Mouse (Mus musculus): ENCODE measurements around the gene Chit1. TPM values are rescaled to one million over a fixed set of nuclear protein-coding genes. Genes with fewer than 3 reads are reported as not detected.

Gene Chit1
- total and polyA plus RNA-seq, 3 experiments = not detected

GRCm38 (mm10) chr1:134152626-134153590 lies 41.9 kb downstream of the Chit1 start (continued):
- TF ChIP-seq POLR2A (IDR thresholded peaks at IDR 0.05; ENCODE audit: control insufficient read depth in 1 of 2, insufficient read depth in 1 of 2, low read depth in 1 of 2, low read length in 2 of 2, poor library complexity in 1 of 2) (no peak), RCOR1 (IDR thresholded peaks at IDR 0.05; ENCODE audit: low read depth, low read length) (peak; percentile 65)

DNA sequence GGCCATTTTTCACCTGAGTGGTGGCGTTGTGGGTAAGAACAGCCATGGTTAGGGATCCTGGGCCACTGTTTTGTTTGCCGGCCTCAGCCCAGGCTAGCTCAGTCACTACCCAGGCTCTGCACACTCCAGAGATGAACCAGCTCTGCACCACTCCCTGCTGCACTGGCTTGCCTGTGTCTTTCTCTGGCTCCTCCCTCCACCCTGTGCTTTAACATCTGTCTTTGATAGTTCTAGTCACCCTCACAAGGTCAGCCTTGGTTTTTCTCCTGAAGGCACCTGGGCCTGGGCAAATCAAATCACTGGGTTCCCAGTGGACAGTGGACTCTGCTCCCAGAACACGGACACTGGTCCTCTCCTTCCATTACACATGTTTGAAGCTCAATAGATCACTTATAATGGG lies 43.1 kb downstream of the Chit1 start:
- Histone ChIP-seq H3K9ac (ENCODE audit: control insufficient read depth, low read depth, low read length, poor library complexity, severe bottlenecking) (no peak overlapping the region), H3K27me3 (ENCODE audit: control insufficient read depth in 1 of 2, insufficient read depth in 2 of 2, low read length in 2 of 2) (no peaks in the 10 kb centered on the region; a peak in 1 of 4 replicates), H3K36me3 (ENCODE audit: control insufficient read depth in 1 of 2, insufficient read depth in 2 of 2, low read length in 2 of 2) (peaks cover 0 to 3% of the 10 kb centered on the region in 2 experiments; a peak in 2 of 4 replicates), H3K4me1 (ENCODE audit: control insufficient read depth in 1 of 2, insufficient read depth in 2 of 2, low read length in 2 of 2) (peaks cover 0 to 22% of the 10 kb centered on the region in 2 experiments; a peak in 2 of 4 replicates), H3K4me3 (ENCODE audit: control insufficient read depth in 1 of 2, insufficient read depth in 1 of 2, low read depth in 2 of 2, low read length in 2 of 2) (no peak overlapping the region), H3K9me3 (replicated peaks; ENCODE audit: insufficient read depth, low read length) (no peaks in the 10 kb centered on the region), H3K79me2 (ENCODE audit: control insufficient read depth, insufficient read depth, low read length, poor library complexity) (no peaks in the 10 kb centered on the region), H3K27ac (ENCODE audit: control insufficient read depth, low read depth, low read length) (no peak overlapping the region)
- TF ChIP-seq USF1 (IDR thresholded peaks at IDR 0.05; ENCODE audit: low read depth, low read length) = no peak
- TF ChIP-seq MEF2A (IDR thresholded peaks at IDR 0.05; ENCODE audit: extremely low read depth, insufficient replicate concordance, low read depth, low read length, poor library complexity, severe bottlenecking) = no peak
- no peak for TF ChIP-seq NELFE (IDR thresholded peaks at IDR 0.05; ENCODE audit: low read depth, low read length)
- TF ChIP-seq RAD21 (IDR thresholded peaks at IDR 0.05; ENCODE audit: low read depth, low read length) = no peak
- no peak for TF ChIP-seq ETS1 (IDR thresholded peaks at IDR 0.05; ENCODE audit: low read depth, low read length)
- no peak for TF ChIP-seq POLR2AphosphoS2 (IDR thresholded peaks at IDR 0.05; ENCODE audit: low read length)
- TF ChIP-seq MAX (IDR thresholded peaks at IDR 0.05; ENCODE audit: low read length) = no peak
- no peak for TF ChIP-seq RCOR1 (IDR thresholded peaks at IDR 0.05; ENCODE audit: low read depth, low read length)
- TF ChIP-seq ZNF384 (IDR thresholded peaks at IDR 0.05; ENCODE audit: low read depth, low read length) = no peak
- no peak for DNase-seq (ENCODE audit: low read depth, low spot score)

DNA sequence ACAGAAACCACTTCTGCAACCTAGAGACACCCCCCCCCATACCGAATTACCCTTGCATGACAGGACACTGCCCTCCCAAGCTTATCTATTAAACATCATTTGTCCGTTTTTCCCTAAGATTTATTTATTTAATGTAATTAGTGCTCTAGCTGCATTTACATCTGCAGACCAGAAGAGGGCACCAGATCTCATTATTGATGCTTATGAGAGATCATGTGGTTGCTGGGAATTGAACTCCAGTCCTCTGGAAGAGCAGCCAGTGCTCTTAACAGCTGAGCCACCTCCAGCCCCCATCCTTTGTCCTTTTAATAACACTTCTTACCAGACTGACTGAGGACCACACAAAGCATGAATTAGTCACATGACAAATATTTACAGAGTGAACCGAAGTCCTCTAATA lies 43.6 kb downstream of the Chit1 start:
- peaks cover 0 to 3% of the 10 kb centered on the region in 2 experiments; a peak in 2 of 4 replicates for H3K36me3 ChIP-seq (ENCODE audit: control insufficient read depth in 1 of 2, insufficient read depth in 2 of 2, low read length in 2 of 2)
- no peaks in the 10 kb centered on the region for H3K79me2 ChIP-seq (ENCODE audit: control insufficient read depth, insufficient read depth, low read length, poor library complexity)
- no peak overlapping the region for H3K27ac ChIP-seq (ENCODE audit: control insufficient read depth, low read depth, low read length)
- H3K4me3 ChIP-seq (ENCODE audit: control insufficient read depth in 1 of 2, insufficient read depth in 1 of 2, low read depth in 2 of 2, low read length in 2 of 2) = no peak overlapping the region
- H3K4me1 ChIP-seq (ENCODE audit: control insufficient read depth in 1 of 2, insufficient read depth in 2 of 2, low read length in 2 of 2) = peaks cover 0 to 22% of the 10 kb centered on the region in 2 experiments; a peak in 2 of 4 replicates
- DNase-seq (ENCODE audit: low read depth, low spot score) = peak; percentile 50
- no peak overlapping the region for H3K9ac ChIP-seq (ENCODE audit: control insufficient read depth, low read depth, low read length, poor library complexity, severe bottlenecking)
- no peaks in the 10 kb centered on the region for H3K9me3 ChIP-seq (replicated peaks; ENCODE audit: insufficient read depth, low read length)
- no peaks in the 10 kb centered on the region for H3K27me3 ChIP-seq (ENCODE audit: control insufficient read depth in 1 of 2, insufficient read depth in 2 of 2, low read length in 2 of 2)
- TF ChIP-seq SIN3A (IDR thresholded peaks at IDR 0.05; ENCODE audit: low read length) = no peak
- peak; percentile 62 for TF ChIP-seq RAD21 (IDR thresholded peaks at IDR 0.05; ENCODE audit: low read depth, low read length)
- TF ChIP-seq BHLHE40 (IDR thresholded peaks at IDR 0.05; ENCODE audit: borderline replicate concordance, low read depth, low read length) = no peak
- no peak for TF ChIP-seq MXI1 (IDR thresholded peaks at IDR 0.05; ENCODE audit: low read depth, low read length)
- no peak for TF ChIP-seq MEF2A (IDR thresholded peaks at IDR 0.05; ENCODE audit: extremely low read depth, insufficient replicate concordance, low read depth, low read length, poor library complexity, severe bottlenecking)
- TF ChIP-seq ELF1 (IDR thresholded peaks at IDR 0.05; ENCODE audit: low read depth, low read length) = no peak
- no peak for TF ChIP-seq MYB (IDR thresholded peaks at IDR 0.05; ENCODE audit: low read depth, low read length)
- peak; percentile 72 for TF ChIP-seq SMC3 (IDR thresholded peaks at IDR 0.05; ENCODE audit: low read depth, low read length)
- no peak for TF ChIP-seq POLR2AphosphoS5 (IDR thresholded peaks at IDR 0.05; ENCODE audit: borderline replicate concordance, low read depth, low read length)
- no peak for TF ChIP-seq JUND (IDR thresholded peaks at IDR 0.05; ENCODE audit: low read depth, low read length)
- TF ChIP-seq GATA1 (IDR thresholded peaks at IDR 0.05; ENCODE audit: low read depth, low read length) = no peak
- TF ChIP-seq CHD1 (IDR thresholded peaks at IDR 0.05; ENCODE audit: low read depth, low read length) = no peak
- no peak for TF ChIP-seq UBTF (IDR thresholded peaks at IDR 0.05; ENCODE audit: borderline replicate concordance, insufficient read depth, low read depth, low read length)
- no peak for TF ChIP-seq E2F4 (IDR thresholded peaks at IDR 0.05; ENCODE audit: borderline replicate concordance, low read depth, low read length)
- TF ChIP-seq GABPA (IDR thresholded peaks at IDR 0.05; ENCODE audit: low read depth, low read length) = no peak
- peak; percentile 37; the same call in 1 of the 2 replicates for TF ChIP-seq USF1 (IDR thresholded peaks at IDR 0.05; ENCODE audit: low read depth, low read length)
- TF ChIP-seq RCOR1 (IDR thresholded peaks at IDR 0.05; ENCODE audit: low read depth, low read length) = no peak
- no peak for TF ChIP-seq ETS1 (IDR thresholded peaks at IDR 0.05; ENCODE audit: low read depth, low read length)
- TF ChIP-seq CHD2 (IDR thresholded peaks at IDR 0.05; ENCODE audit: low read length) = no peak
- no peak for TF ChIP-seq NELFE (IDR thresholded peaks at IDR 0.05; ENCODE audit: low read depth, low read length)
- peak; percentile 23 to 64 (median 52); a peak in 5 of 6 replicates for TF ChIP-seq CTCF (IDR thresholded peaks at IDR 0.05 in 2 of 3, conservative IDR thresholded peaks at IDR 0.05 in 1 of 3; ENCODE audit: control insufficient read depth in 1 of 3, insufficient read depth in 1 of 3, low read depth in 2 of 3, low read length in 3 of 3, poor library complexity in 1 of 3, severe bottlenecking in 1 of 3)
- TF ChIP-seq POLR2AphosphoS2 (IDR thresholded peaks at IDR 0.05; ENCODE audit: low read length) = no peak
- peak; percentile 55 for TF ChIP-seq ZC3H11A (IDR thresholded peaks at IDR 0.05; ENCODE audit: low read depth, low read length)

Data from MEL (cell line).